Mouse (Mus musculus) testis, postnatal 10 days (tissue): ENCODE results near the gene Dgki.

Source experiments
- DNase-seq: peaks from one replicate; pipeline ENCODE4 v3.0.0; 2021; ENCODE audit warnings: low spot score

Dgki gene

GRCm38 (mm10) chr6:37299562-37300390 is at the start of gene Dgki:
TSS of gene Dgki (minus strand) at chr6:37300184.
- peak; percentile 54 for DNase-seq

- DNase-seq = no peak
Measured at GRCm38 (mm10) chr6:37347606-37348005, 47.6 kb upstream of the Dgki start.

- no peak for DNase-seq
Measured at GRCm38 (mm10) chr6:37338055-37338454, 38.1 kb upstream of the Dgki start.

GRCm38 (mm10) chr6:37336831-37337260 is 36.9 kb upstream of the Dgki start:
- no peak for DNase-seq

GRCm38 (mm10) chr6:37336381-37336780 is 36.4 kb upstream of the Dgki start:
- no peak for DNase-seq

GRCm38 (mm10) chr6:37332846-37333245 is 32.9 kb upstream of the Dgki start:
- DNase-seq = no peak

- peak; percentile 61 for DNase-seq
Measured at GRCm38 (mm10) chr6:37329901-37330864, 30.2 kb upstream of the Dgki start.

- DNase-seq = no peak
Measured at GRCm38 (mm10) chr6:37329376-37329775, 29.4 kb upstream of the Dgki start.

GRCm38 (mm10) chr6:37328671-37329070 is 28.7 kb upstream of the Dgki start:
- DNase-seq = no peak

GRCm38 (mm10) chr6:37327519-37327918 is 27.5 kb upstream of the Dgki start:
- DNase-seq = no peak

- no peak for DNase-seq
Measured at GRCm38 (mm10) chr6:37326603-37326955, 26.6 kb upstream of the Dgki start.

- no peak for DNase-seq
Measured at GRCm38 (mm10) chr6:37325906-37326602, 26.1 kb upstream of the Dgki start.

- no peak for DNase-seq
Measured at GRCm38 (mm10) chr6:37325076-37325475, 25.1 kb upstream of the Dgki start.

GRCm38 (mm10) chr6:37322641-37323040 is 22.7 kb upstream of the Dgki start:
- no peak for DNase-seq

- no peak for DNase-seq
Measured at GRCm38 (mm10) chr6:37322088-37322487, 22.1 kb upstream of the Dgki start.

GRCm38 (mm10) chr6:37317904-37318303 is 17.9 kb upstream of the Dgki start:
- DNase-seq = no peak

- DNase-seq = no peak
Measured at GRCm38 (mm10) chr6:37315440-37315839, 15.5 kb upstream of the Dgki start.

GRCm38 (mm10) chr6:37310601-37311000 is 10.6 kb upstream of the Dgki start:
- no peak for DNase-seq

GRCm38 (mm10) chr6:37306616-37307015 is 6.6 kb upstream of the Dgki start:
- DNase-seq = no peak

- DNase-seq = no peak
Measured at GRCm38 (mm10) chr6:37300492-37300891, 508 bp upstream of the Dgki start.

GRCm38 (mm10) chr6:37298982-37299381 is 1.0 kb downstream of the Dgki start:
- no peak for DNase-seq
